Mouse (Mus musculus) ES-E14 (cell line): ENCODE results near the gene Zfp326. TPM values are rescaled to one million over a fixed set of nuclear protein-coding genes. Genes with fewer than 3 reads are reported as not detected.
A peak's percentile ranks its signal among the peaks of the same experiment; 100 is the strongest.

Source experiments
- DNase-seq: peaks from one replicate; pipeline ENCODE4 v3.0.0-alpha.2; 2013; ENCODE audit warnings: low read depth, low spot score
- H3K27ac ChIP-seq: 2 replicates; pipeline ENCODE4 v1.5.1; 2012; ENCODE audit warnings: low read depth, mild to moderate bottlenecking, low read length, moderate library complexity, mixed read lengths; ENCODE audit not compliant: poor library complexity, insufficient read depth, severe bottlenecking
- H3K36me3 ChIP-seq: 2 replicates; pipeline ENCODE4 v1.6.1; 2012; ENCODE audit warnings: mild to moderate bottlenecking, low read length, moderate library complexity, mixed read lengths; ENCODE audit not compliant: control insufficient read depth, poor library complexity, insufficient read depth, severe bottlenecking
- H3K4me1 ChIP-seq, 2 experiments: fragments of 150-350 bp in 1 of 2; sonication (generic) in 1 of 2; 2 replicates each; pipeline ENCODE4 v1.6.1; 2012; ENCODE audit warnings: low read length in 2 of 2, mild to moderate bottlenecking in 1 of 2, mixed read lengths in 1 of 2; ENCODE audit not compliant: control insufficient read depth in 2 of 2, insufficient read depth in 2 of 2, poor library complexity in 1 of 2
- H3K4me3 ChIP-seq, 2 experiments: fragments of 150-350 bp in 1 of 2; sonication (generic) in 1 of 2; 2 replicates each; pipeline ENCODE4 v1.5.1; 2012; ENCODE audit warnings: low read length in 2 of 2, low read depth in 1 of 2, mild to moderate bottlenecking in 1 of 2, mixed read lengths in 1 of 2; ENCODE audit not compliant: insufficient read depth in 1 of 2, poor library complexity in 1 of 2, severe bottlenecking in 1 of 2
- H3K9ac ChIP-seq: 2 replicates; pipeline ENCODE4 v1.6.1; 2012; ENCODE audit warnings: low read depth, mild to moderate bottlenecking, low read length, mixed read lengths; ENCODE audit not compliant: poor library complexity, insufficient read depth, severe bottlenecking
- H3K9me3 ChIP-seq: fragments of 150-350 bp; sonication (generic); 2 replicates; pipeline ENCODE4 v1.6.1; 2012; ENCODE audit warnings: low read depth, mild to moderate bottlenecking, low read length; ENCODE audit not compliant: control insufficient read depth, insufficient read depth
- CHD2 ChIP-seq: IDR thresholded peaks from 2 replicates; pipeline ENCODE4 v1.6.1; 2014; ENCODE audit warnings: mild to moderate bottlenecking, low read depth, low read length, inconsistent platforms
- HCFC1 ChIP-seq: IDR thresholded peaks from 2 replicates; pipeline ENCODE4 v1.6.1; 2012; ENCODE audit warnings: low read length, inconsistent platforms, borderline replicate concordance; ENCODE audit not compliant: insufficient read depth
- MAFK ChIP-seq: IDR thresholded peaks from 2 replicates; pipeline ENCODE4 v1.6.1; 2014; ENCODE audit warnings: mild to moderate bottlenecking, low read depth, low read length, inconsistent platforms; ENCODE audit not compliant: insufficient read depth
- ZC3H11A ChIP-seq: IDR thresholded peaks from 2 replicates; pipeline ENCODE4 v1.6.1; 2012; ENCODE audit warnings: low read depth, mild to moderate bottlenecking, inconsistent platforms, low read length, borderline replicate concordance
- ZNF384 ChIP-seq: IDR thresholded peaks from 2 replicates; pipeline ENCODE4 v1.6.1; 2012; ENCODE audit warnings: low read depth, low read length, inconsistent platforms
- in situ Hi-C, 2 experiments: fragments of 600-800 bp; cut with MboI; formaldehyde crosslinking; loops; one replicate each; pipeline ENCODE4 v1.15.1; 2025; ENCODE audit warnings: low sequenced_read_pairs in 2 of 2, inconsistent platforms in 1 of 2; ENCODE audit not compliant: unreplicated experiment in 2 of 2
- total RNA-seq: library from RNA; depleted of rRNA; stranded (reverse); fragments of 300-350 nt; gene quantifications from 2 replicates; pipeline ENCODE4 v1.2.3, GENCODE M21; 2012

Gene Zfp326
- total RNA-seq, 1 experiment = 14.9 TPM

GRCm38 (mm10) chr5:105909209-105909608 lies 32.8 kb downstream of the Zfp326 start:
- no peak for DNase-seq
- TF ChIP-seq MAFK (no peak), CHD2 (no peak), HCFC1 (no peak), ZNF384 (no peak), ZC3H11A (no peak)
- Histone ChIP-seq H3K36me3 (peaks cover 13% of the 10 kb centered on the region), H3K27ac (no peak overlapping the region), H3K4me1 (no peaks in the 10 kb centered on the region), H3K9me3 (no peaks in the 10 kb centered on the region), H3K9ac (no peak overlapping the region), H3K4me3 (no peak overlapping the region)
- in situ Hi-C loops = no loop called here

- no peak overlapping the region for H3K4me3 ChIP-seq
- H3K9me3 ChIP-seq = no peaks in the 10 kb centered on the region
- TF ChIP-seq ZNF384 = no peak
- TF ChIP-seq MAFK = no peak
- TF ChIP-seq ZC3H11A = no peak
- no peak for TF ChIP-seq CHD2
- no peak for TF ChIP-seq HCFC1
- H3K36me3 ChIP-seq = peaks cover 14% of the 10 kb centered on the region
- no peak for DNase-seq
- no peaks in the 10 kb centered on the region for H3K4me1 ChIP-seq
- in situ Hi-C loops = no loop called here
- H3K27ac ChIP-seq = no peak overlapping the region
- H3K9ac ChIP-seq = no peak overlapping the region
These were observed 33.3 kb downstream of the Zfp326 start for GRCm38 (mm10) chr5:105909671-105910070.

GRCm38 (mm10) chr5:105911498-105911897 lies 35.1 kb downstream of the Zfp326 start:
- in situ Hi-C loops = no loop called here
- no peaks in the 10 kb centered on the region for H3K9me3 ChIP-seq
- H3K36me3 ChIP-seq = peaks cover 17% of the 10 kb centered on the region
- no peak for TF ChIP-seq ZNF384
- TF ChIP-seq HCFC1 = no peak
- TF ChIP-seq MAFK = no peak
- TF ChIP-seq CHD2 = no peak
- no peak for TF ChIP-seq ZC3H11A
- no peak overlapping the region for H3K9ac ChIP-seq
- no peak overlapping the region for H3K4me3 ChIP-seq
- no peak for DNase-seq
- H3K27ac ChIP-seq = no peak overlapping the region
- no peaks in the 10 kb centered on the region for H3K4me1 ChIP-seq

- in situ Hi-C loops = no loop called here
These were observed 41.0 kb downstream of the Zfp326 start for GRCm38 (mm10) chr5:105917398-105917797.

GRCm38 (mm10) chr5:105918289-105918688 lies 41.9 kb downstream of the Zfp326 start:
- peak; percentile 48 for DNase-seq
- no peaks in the 10 kb centered on the region for H3K9me3 ChIP-seq
- in situ Hi-C loops = no loop called here
- H3K4me3 ChIP-seq = no peak overlapping the region
- no peak for TF ChIP-seq MAFK
- no peak for TF ChIP-seq ZC3H11A
- TF ChIP-seq HCFC1 = no peak
- no peak for TF ChIP-seq CHD2
- no peak for TF ChIP-seq ZNF384
- peaks cover 6% of the 10 kb centered on the region for H3K36me3 ChIP-seq
- H3K4me1 ChIP-seq = no peaks in the 10 kb centered on the region
- H3K9ac ChIP-seq = no peak overlapping the region
- H3K27ac ChIP-seq = no peak overlapping the region

More at GRCm38 (mm10) chr5:105917398-105917797, 41.0 kb downstream of the Zfp326 start:
- Histone ChIP-seq H3K4me1 (no peaks in the 10 kb centered on the region), H3K27ac (no peak overlapping the region), H3K9me3 (no peaks in the 10 kb centered on the region), H3K9ac (no peak overlapping the region), H3K36me3 (peaks cover 6% of the 10 kb centered on the region), H3K4me3 (no peak overlapping the region)
- DNase-seq = no peak
- TF ChIP-seq ZC3H11A = no peak
- no peak for TF ChIP-seq ZNF384
- no peak for TF ChIP-seq HCFC1
- no peak for TF ChIP-seq MAFK
- no peak for TF ChIP-seq CHD2
